Mouse (Mus musculus) erythroblast, adult 5-6 weeks (primary cell): ENCODE measurements around the gene Tab3. TPM values are rescaled to one million over a fixed set of nuclear protein-coding genes. Genes with fewer than 3 reads are reported as not detected.

Source experiments
- ATAC-seq: replicated peaks from 2 replicates; pipeline ENCODE4 v1.8.0; 2016; ENCODE audit warnings: moderate number of reproducible peaks, mild to moderate bottlenecking, moderate TSS enrichment, inconsistent platforms; ENCODE audit not compliant: poor library complexity, low FRiP score, severe bottlenecking
- total RNA-seq, 2 experiments: library from RNA; stranded (forward) in 1 of 2; stranded (reverse) in 1 of 2; fragments of 150-400 nt in 1 of 2; fragments of 200-764, 138-1000 nt in 1 of 2; gene quantifications; 2 replicates each; pipeline versions ENCODE4 v1.2.3 to v1.2.4; 2015 to 2017; ENCODE audit warnings: low replicate concordance in 2 of 2

Gene Tab3
- 198 and 286 TPM in 2 replicates for total RNA-seq (2015; ENCODE audit: low replicate concordance)
- total RNA-seq (2017; ENCODE audit: low replicate concordance), result 152 and 154 TPM in 2 replicates

GRCm38 (mm10) chrX:85573532-85574181 lies at the start of gene Tab3:
TSS of gene Tab3 (plus strand) at chrX:85574022.
- peak; percentile 91 for ATAC-seq

GRCm38 (mm10) chrX:85525545-85525944 lies 48.3 kb upstream of the Tab3 start:
- ATAC-seq, result no peak

- no peak for ATAC-seq
Measured at GRCm38 (mm10) chrX:85526263-85527019, 47.4 kb upstream of the Tab3 start.

- no peak for ATAC-seq
Measured at GRCm38 (mm10) chrX:85558931-85559330, 14.9 kb upstream of the Tab3 start.

DNA sequence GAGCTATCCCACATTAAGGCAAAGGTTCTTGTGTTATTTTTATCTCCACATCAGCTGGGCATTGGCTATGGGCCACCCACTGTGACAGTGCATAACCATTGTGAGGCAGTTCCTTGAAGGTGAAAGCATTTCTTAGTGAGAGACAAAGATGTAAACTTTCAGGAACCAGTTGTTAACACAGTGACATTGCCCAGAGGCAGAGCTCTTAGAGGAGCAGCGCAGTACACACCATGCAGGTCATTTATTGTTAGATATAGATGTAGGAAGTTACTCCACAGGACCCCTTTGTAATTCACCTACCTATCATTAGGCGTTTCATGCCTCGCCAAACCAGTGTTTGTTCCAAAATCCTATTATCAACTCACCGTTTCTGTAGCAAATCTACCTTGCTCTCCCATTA lies 7.6 kb upstream of the Tab3 start:
- ATAC-seq, result no peak

- ATAC-seq, result 0 out of 2 replicates have a peak, but pooled peaks have one; percentile 16
Measured at GRCm38 (mm10) chrX:85574182-85574541, 340 bp downstream of the Tab3 start.

DNA sequence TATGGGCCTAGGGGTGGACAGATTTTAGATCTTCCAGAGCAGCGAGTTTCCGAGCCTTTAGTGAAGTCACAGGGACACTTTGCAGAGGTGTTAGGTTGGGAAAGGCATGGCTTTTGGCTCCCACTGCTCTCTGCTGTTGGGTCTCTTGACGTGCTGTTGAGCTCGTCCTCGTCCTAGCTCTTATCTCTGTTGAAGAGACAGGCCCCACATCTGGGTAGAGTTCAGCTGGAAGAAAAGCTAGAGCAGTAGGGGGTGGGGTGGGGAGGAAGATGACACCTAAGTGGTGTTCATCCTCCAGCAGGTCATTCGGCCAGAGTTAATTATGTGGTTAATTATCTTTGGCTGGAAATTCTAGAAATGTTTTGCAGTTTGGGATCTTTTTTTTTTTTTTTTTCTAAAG lies 2.5 kb downstream of the Tab3 start:
- ATAC-seq, result peak; percentile 48

GRCm38 (mm10) chrX:85580768-85581167 lies 6.9 kb downstream of the Tab3 start:
- 0 out of 2 replicates have a peak, but pooled peaks have one; percentile 45 for ATAC-seq

- peak; percentile 86 for ATAC-seq
Measured at GRCm38 (mm10) chrX:85582517-85582916, 8.7 kb downstream of the Tab3 start.

- ATAC-seq, result no peak
Measured at GRCm38 (mm10) chrX:85585575-85585974, 11.8 kb downstream of the Tab3 start.

- peak; percentile 98 for ATAC-seq
Measured at GRCm38 (mm10) chrX:85614701-85615100, 40.9 kb downstream of the Tab3 start.

DNA sequence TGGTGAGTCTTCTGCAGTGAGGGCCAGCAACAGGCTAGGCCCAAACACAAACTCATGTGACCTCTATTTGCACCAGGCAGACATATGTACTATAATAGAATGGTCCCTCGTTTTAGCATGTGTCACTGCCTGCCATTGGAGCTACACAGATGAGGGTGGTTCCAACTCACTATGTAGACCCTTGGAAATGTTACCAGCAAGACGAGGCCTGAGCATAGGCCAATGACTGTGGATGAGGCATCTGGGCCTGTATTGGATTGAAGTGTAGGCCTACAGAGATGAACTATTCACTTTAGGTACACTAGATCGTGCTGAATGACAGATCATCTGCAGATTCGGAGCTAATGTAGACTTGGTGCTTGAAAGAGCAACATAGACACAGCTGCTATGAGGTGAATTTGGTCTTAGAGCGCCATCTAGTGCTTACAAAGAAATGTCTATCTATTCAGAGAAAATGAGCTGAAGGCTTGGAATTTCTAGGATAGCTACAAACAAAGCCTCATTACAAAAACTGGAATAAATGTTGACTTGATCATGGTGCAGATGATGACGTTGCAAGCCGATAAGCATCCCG lies 72.5 kb downstream of the Tab3 start:
- peak; percentile 79 for ATAC-seq

DNA sequence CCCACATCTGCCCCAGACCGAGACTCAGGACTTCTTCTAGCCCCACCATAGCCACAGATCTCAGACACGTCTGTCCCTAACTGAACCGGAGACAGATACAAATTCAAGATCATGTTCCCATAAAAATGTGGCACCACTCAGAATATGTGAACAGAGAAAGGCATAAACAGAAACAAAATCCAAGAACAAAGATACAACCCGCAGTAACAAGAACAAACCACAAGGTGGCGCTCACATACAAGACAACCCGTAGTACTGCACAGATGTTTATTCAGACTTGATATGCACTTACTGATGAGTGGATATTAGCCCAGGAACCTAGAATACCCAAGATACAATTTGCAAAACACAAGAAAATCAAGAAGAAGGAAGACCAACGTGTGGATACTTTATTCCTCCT lies 103.0 kb downstream of the Tab3 start:
- no peak for ATAC-seq

GRCm38 (mm10) chrX:85682125-85682524 lies 108.3 kb downstream of the Tab3 start:
- no peak for ATAC-seq

DNA sequence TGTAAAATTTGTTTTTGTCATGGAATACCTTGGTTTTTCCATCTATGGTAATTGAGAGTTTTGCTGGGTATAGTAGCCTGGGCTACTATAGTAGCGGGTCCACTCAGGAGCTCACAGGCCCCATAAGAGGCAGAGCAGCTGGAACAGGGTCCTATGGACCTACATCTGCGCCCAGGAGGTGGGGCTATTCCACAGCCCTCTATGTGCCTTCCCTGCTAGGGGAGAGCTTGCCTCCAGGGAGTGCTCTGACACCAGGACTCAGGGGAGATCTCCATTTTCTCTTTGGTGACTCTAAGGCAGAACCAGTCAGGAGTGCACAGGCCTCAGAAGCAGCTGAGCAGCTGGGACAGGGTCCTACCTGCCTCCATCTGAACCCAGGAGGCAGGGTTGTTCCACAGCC lies 109.9 kb downstream of the Tab3 start:
- ATAC-seq, result no peak

Other genes with a start within 250 kb of the Tab3 start
- 4.0 and 5.4 TPM in 2 replicates for gene Gk, start 202.8 kb downstream of the Tab3 start, total RNA-seq (2015; ENCODE audit: low replicate concordance)
- gene Gk, start 202.8 kb downstream of the Tab3 start, total RNA-seq (2017; ENCODE audit: low replicate concordance), result 3.9 and 4.0 TPM in 2 replicates